Mouse (Mus musculus) bone marrow macrophage, adult 2 months (primary cell): ENCODE results near the gene Sh2d3c. TPM values are rescaled to one million over a fixed set of nuclear protein-coding genes. Genes with fewer than 3 reads are reported as not detected.

Source experiments
- H3K27ac ChIP-seq: 2 replicates; pipeline ENCODE4 v1.5.1; 2012; ENCODE audit warnings: low read depth, low read length; ENCODE audit not compliant: insufficient read depth
- H3K4me1 ChIP-seq: 2 replicates; pipeline ENCODE4 v1.6.1; 2012; ENCODE audit warnings: low read length; ENCODE audit not compliant: control insufficient read depth, insufficient read depth
- H3K4me3 ChIP-seq: 2 replicates; pipeline ENCODE4 v1.5.1; 2012; ENCODE audit warnings: mild to moderate bottlenecking, low read length, moderate library complexity; ENCODE audit not compliant: insufficient read depth
- CTCF ChIP-seq: IDR thresholded peaks from 2 replicates; pipeline ENCODE4 v1.5.1; 2012; ENCODE audit warnings: low read depth, mild to moderate bottlenecking, low read length, moderate library complexity
- POLR2A ChIP-seq: IDR thresholded peaks from 2 replicates; pipeline ENCODE4 v1.6.1; 2012; ENCODE audit warnings: mild to moderate bottlenecking, low read depth, low read length, borderline replicate concordance
- polyA plus RNA-seq: library from polyadenylated mRNA; stranded (reverse); fragments of >200 nt; gene quantifications from 2 replicates; pipeline ENCODE4 v1.2.4, GENCODE M21; 2012; ENCODE audit not compliant: missing spikeins, insufficient read depth, insufficient read length

Sh2d3c gene
- polyA plus RNA-seq, 1 experiment, result 22.0 TPM

- TF ChIP-seq POLR2A (no peak), CTCF (no peak)
- H3K27ac ChIP-seq, result no peak overlapping the region
These were observed 30.2 kb downstream of the Sh2d3c start for GRCm38 (mm10) chr2:32750887-32751664.

GRCm38 (mm10) chr2:32751665-32752033 is 30.8 kb downstream of the Sh2d3c start:
- Histone ChIP-seq H3K27ac (no peak overlapping the region), H3K4me1 (peaks cover 10% of the 10 kb centered on the region), H3K4me3 (no peak overlapping the region)
- TF ChIP-seq POLR2A, result no peak
- TF ChIP-seq CTCF, result no peak

More at GRCm38 (mm10) chr2:32750887-32751664, 30.2 kb downstream of the Sh2d3c start:
- peaks cover 10% of the 10 kb centered on the region for H3K4me1 ChIP-seq
- H3K4me3 ChIP-seq, result no peak overlapping the region

GRCm38 (mm10) chr2:32752181-32752580 is 31.3 kb downstream of the Sh2d3c start:
- no peak overlapping the region for H3K27ac ChIP-seq
- no peak overlapping the region for H3K4me3 ChIP-seq
- TF ChIP-seq CTCF, result no peak
- TF ChIP-seq POLR2A, result no peak
- H3K4me1 ChIP-seq, result peaks cover 10% of the 10 kb centered on the region

GRCm38 (mm10) chr2:32756674-32757055 is 35.8 kb downstream of the Sh2d3c start:
- Histone ChIP-seq H3K4me3 (no peak overlapping the region), H3K27ac (no peak overlapping the region), H3K4me1 (peaks cover 13% of the 10 kb centered on the region)
- TF ChIP-seq CTCF, result no peak
- TF ChIP-seq POLR2A, result no peak

- Histone ChIP-seq H3K4me3 (peak within 1 kb of the TSS; percentile 88), H3K27ac (peak within 1 kb of the TSS; percentile 50), H3K4me1 (peaks cover 13% of the 10 kb centered on the region)
- TF ChIP-seq POLR2A (no peak), CTCF (peak; percentile 63)
These were observed 36.4 kb downstream of the Sh2d3c start, which contains the start of gene Tor2a for GRCm38 (mm10) chr2:32757056-32757845. TSS of gene Tor2a (plus strand) at chr2:32757234.

GRCm38 (mm10) chr2:32758503-32758902 is 37.6 kb downstream of the Sh2d3c start:
- peaks cover 10% of the 10 kb centered on the region for H3K4me1 ChIP-seq
- TF ChIP-seq CTCF (no peak), POLR2A (no peak)
- H3K4me3 ChIP-seq, result no peak overlapping the region
- no peak overlapping the region for H3K27ac ChIP-seq

- TF ChIP-seq CTCF (no peak), POLR2A (no peak)
- no peak overlapping the region for H3K4me3 ChIP-seq
These were observed 38.1 kb downstream of the Sh2d3c start for GRCm38 (mm10) chr2:32759001-32759400.

GRCm38 (mm10) chr2:32761361-32761760 is 40.5 kb downstream of the Sh2d3c start:
- TF ChIP-seq CTCF (no peak), POLR2A (no peak)
- Histone ChIP-seq H3K4me1 (peaks cover 10% of the 10 kb centered on the region), H3K27ac (no peak overlapping the region), H3K4me3 (no peak overlapping the region)

More at GRCm38 (mm10) chr2:32759001-32759400, 38.1 kb downstream of the Sh2d3c start:
- Histone ChIP-seq H3K27ac (no peak overlapping the region), H3K4me1 (peaks cover 10% of the 10 kb centered on the region)

- no peak overlapping the region for H3K27ac ChIP-seq
- no peak overlapping the region for H3K4me3 ChIP-seq
- peaks cover 10% of the 10 kb centered on the region for H3K4me1 ChIP-seq
- TF ChIP-seq POLR2A, result no peak
- no peak for TF ChIP-seq CTCF
These were observed 41.0 kb downstream of the Sh2d3c start for GRCm38 (mm10) chr2:32761859-32762258.

- H3K4me1 ChIP-seq, result peaks cover 9% of the 10 kb centered on the region
- TF ChIP-seq POLR2A, result no peak
- H3K4me3 ChIP-seq, result no peak overlapping the region
- no peak overlapping the region for H3K27ac ChIP-seq
These were observed 42.5 kb downstream of the Sh2d3c start for GRCm38 (mm10) chr2:32763353-32763752.
